Mouse (Mus musculus): Measurements from ENCODE around the gene Dmac2. TPM values are rescaled to one million over a fixed set of nuclear protein-coding genes. Genes with fewer than 3 reads are reported as not detected.

Dmac2 gene
- 43.1 and 44.3 TPM in 2 replicates for polyA plus RNA-seq (2012; rRNA removed)

GRCm38 (mm10) chr7:25618865-25619721, at the start of gene Dmac2:
Gene Dmac2, plus strand, starts transcription at chr7:25619414.

DNA sequence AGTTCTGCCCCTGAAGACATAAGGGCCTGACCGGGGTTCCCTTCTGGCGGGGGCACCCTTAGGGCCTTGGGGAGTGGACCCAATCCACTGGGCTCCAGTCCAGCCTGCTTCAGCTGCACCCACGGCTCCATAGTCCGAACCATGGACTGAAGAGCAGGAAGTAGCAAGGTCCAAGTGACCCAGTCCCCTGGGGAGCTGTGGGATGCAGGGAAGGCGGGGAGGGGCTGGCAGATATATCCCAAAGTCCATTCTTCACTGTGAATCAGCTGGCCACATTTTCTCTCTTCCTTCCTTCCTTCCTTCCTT, 3.6 kb upstream of the Dmac2 start, which contains the start of gene Erich4:
TSS of gene Erich4 (minus strand) at position 187 of the 306 bp plus-strand sequence.

DNA sequence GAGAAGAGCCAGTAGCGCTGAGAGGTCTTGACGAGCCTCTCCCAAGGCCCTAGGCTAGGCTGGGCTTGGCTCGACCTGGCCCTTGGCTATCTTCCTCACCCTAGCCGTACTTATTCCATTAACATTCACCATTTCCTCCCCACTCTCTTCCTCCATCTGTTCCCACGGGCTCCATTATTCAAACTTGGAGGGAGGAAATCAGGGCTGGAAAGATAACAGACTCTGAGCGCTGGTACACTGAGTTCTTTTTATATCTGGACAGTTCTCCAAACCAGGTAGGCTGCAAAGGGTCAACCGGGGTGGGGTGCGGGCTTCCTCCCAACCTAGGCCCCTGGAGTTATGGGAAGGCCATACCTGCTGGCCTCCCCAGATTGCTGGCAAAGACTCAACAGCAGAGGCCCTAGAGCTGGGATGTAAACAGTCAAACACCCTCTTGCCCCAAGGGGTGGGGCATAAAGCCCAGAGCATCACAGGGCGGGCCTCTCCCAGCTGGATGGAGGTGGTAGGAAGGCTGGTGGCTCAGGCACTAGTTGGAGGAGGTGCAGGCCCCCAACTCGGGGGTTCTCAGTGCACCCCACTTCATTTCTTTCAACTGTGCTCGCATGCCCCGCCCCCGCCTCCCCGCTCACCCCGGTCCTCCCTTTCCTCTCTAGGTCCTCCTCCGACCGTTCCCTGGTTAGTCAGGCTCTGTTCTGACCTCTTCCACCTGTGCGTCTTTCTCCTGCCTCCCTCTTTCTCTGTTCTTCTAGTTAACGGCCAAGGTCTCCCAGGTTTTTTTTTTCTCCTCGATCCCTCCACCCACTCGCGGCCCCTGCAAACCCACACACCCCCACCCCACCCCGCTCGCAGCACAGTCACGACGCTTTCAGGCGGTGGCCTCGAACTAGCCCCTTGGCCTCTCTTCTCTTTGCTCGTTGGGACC, 7.6 kb downstream of the Dmac2 start, which contains the start of gene B3gnt8:
TSS of gene B3gnt8 (plus strand) at position 146 of the 922 bp plus-strand sequence.

DNA sequence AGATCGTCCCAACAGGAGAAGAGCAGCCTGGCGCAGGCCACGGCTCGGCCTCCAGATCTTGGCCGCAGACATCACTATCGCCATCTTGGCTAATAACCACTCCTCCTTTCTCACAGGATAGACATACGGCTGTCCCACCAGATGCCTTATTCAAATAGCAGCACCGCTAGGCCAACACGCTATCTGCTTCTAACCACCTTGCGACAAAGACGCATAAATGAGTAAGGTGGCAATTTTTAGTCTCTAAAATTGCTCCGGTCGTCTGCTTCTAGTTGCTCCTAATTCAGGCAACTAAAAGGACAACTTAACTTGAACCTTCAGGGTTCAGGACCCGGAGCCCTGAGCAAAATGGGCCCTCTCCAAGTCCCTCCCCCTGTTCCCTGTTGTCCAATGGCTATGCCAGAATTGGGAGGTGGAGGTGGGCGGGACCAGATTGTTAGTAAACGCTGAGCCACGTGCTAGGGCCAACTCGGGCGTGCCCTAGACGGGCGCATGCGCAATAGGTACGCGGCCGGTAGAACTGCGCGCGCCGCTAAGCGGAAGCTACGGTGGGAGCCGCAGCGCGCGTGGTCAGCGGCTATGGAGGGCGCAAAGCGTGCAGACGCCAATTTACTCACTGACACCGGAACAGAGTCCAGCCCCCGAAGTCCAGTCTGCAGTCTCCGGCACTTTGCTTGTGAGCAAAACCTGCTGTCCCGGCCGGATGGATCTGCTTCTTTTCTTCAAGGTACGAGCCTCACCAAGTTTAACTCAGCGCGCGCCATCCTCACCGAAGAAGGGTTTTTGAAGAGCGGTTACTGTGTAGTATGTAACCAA, 39.7 kb downstream of the Dmac2 start, which contains the start of the genes Bckdha and Exosc5:
TSS of gene Bckdha (minus strand) at position 325 of the 816 bp plus-strand sequence.
TSS of gene Exosc5 (plus strand) at position 508 of the 816 bp plus-strand sequence.

GRCm38 (mm10) chr7:25674719-25675300, 55.6 kb downstream of the Dmac2 start, which contains the start of gene Tmem91:
Gene Tmem91, minus strand, starts transcription at chr7:25675166.

Other genes starting within 250 kb of the Dmac2 start
- gene Cnfn, start 249.7 kb upstream of the Dmac2 start, polyA plus RNA-seq (2012; rRNA removed): 2,206 and 4,043 TPM in 2 replicates
- gene Lipe, start 220.7 kb upstream of the Dmac2 start, polyA plus RNA-seq (2012; rRNA removed): 26.7 and 31.7 TPM in 2 replicates
- 73.0 and 75.1 TPM in 2 replicates for gene Cxcl17, start 206.5 kb upstream of the Dmac2 start, polyA plus RNA-seq (2012; rRNA removed)
- gene Ceacam1, start 141.8 kb upstream of the Dmac2 start, polyA plus RNA-seq (2012; rRNA removed): 4.1 and 5.9 TPM in 2 replicates
- not detected in 2 replicates for gene Ceacam2, start 79.6 kb upstream of the Dmac2 start, polyA plus RNA-seq (2012; rRNA removed)
- not detected in 2 replicates for gene Erich4, start 3.5 kb upstream of the Dmac2 start, polyA plus RNA-seq (2012; rRNA removed)
- gene B3gnt8, start 7.2 kb downstream of the Dmac2 start, polyA plus RNA-seq (2012; rRNA removed): 7.9 and 10.2 TPM in 2 replicates
- 233 and 278 TPM in 2 replicates for gene Bckdha, start 39.6 kb downstream of the Dmac2 start, polyA plus RNA-seq (2012; rRNA removed)
- gene Exosc5, start 39.8 kb downstream of the Dmac2 start, polyA plus RNA-seq (2012; rRNA removed): 50.2 and 58.9 TPM in 2 replicates
- gene Tmem91, start 55.8 kb downstream of the Dmac2 start, polyA plus RNA-seq (2012; rRNA removed): 0.14 and 0.45 TPM in 2 replicates
- gene B9d2, start 61.4 kb downstream of the Dmac2 start, polyA plus RNA-seq (2012; rRNA removed): 16.9 and 24.4 TPM in 2 replicates
- 11.9 and 17.6 TPM in 2 replicates for gene Tgfb1, start 67.6 kb downstream of the Dmac2 start, polyA plus RNA-seq (2012; rRNA removed)
- 33.8 and 34.5 TPM in 2 replicates for gene Ccdc97, start 99.7 kb downstream of the Dmac2 start, polyA plus RNA-seq (2012; rRNA removed)
- 19.3 and 19.7 TPM in 2 replicates for gene Hnrnpul1, start 135.3 kb downstream of the Dmac2 start, polyA plus RNA-seq (2012; rRNA removed)
- gene Axl, start 169.3 kb downstream of the Dmac2 start, polyA plus RNA-seq (2012; rRNA removed): 24.4 and 24.7 TPM in 2 replicates
- 302 and 325 TPM in 2 replicates for gene Cyp2s1, start 197.5 kb downstream of the Dmac2 start, polyA plus RNA-seq (2012; rRNA removed)